Mouse (Mus musculus) cerebellum, adult 9-11 months (tissue): Measurements from ENCODE around the gene Iba57.
"Not testable (repeated sequence)": the region's sequence is repeated elsewhere in the genome, so short reads cannot be mapped to it uniquely, and the experiment has no call there.

Experiments
- DNase-seq: peaks from one replicate; pipeline ENCODE4 v3.0.0; 2022

Gene Iba57

DNA sequence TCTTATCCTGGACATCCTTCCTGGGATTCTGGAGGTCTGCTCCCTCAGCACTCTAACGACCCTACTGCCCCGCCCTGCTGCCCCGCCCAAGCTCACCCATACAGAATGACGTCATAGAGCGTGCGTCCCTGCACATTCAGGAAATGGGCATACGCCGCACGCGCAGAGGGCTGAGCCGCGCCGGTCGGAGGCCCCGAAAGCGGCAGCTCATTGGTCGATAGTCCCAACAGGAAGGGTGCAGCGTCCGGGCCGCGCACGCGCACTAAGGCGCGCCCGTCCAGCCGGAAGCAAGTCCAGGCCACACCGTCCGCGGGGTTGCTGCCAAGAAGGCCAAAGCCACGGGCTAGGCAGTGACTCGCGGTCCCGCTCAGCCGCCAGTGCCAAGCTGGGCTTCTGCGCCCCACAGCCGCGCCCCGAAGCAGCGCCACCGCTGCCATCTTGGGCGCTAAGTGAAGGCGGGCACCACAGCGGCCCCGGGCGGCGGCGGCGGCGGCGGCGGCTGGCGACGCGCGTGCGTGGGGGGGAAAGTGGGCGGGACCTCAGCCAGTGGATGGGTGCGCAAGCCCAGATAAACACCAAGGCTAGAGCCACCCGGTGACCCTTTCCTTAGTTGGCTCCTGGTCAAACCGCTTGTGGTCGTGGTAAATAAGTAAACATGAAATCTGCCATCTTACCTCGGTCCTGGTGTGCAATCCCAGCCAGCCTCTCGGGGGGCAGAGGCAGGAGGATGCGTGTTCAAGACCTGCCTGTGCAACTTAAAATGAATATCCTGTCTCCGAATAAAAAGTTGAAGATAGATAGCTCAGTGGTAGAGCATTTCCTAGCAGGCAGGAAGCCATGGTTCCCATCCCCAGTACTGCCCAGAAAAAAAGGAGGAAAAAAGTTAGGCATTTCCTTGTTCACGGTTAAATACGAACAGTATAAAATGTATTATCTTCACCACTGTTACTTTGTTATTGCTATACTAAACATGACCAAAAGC, at the start of gene Iba57:
Gene Iba57, minus strand, starts transcription at position 485 of the 982 bp plus-strand sequence.
- peak; percentile 100 for DNase-seq

- no peak for DNase-seq
These were observed 49.5 kb upstream of the Iba57 start for GRCm38 (mm10) chr11:59212892-59213494.

DNA sequence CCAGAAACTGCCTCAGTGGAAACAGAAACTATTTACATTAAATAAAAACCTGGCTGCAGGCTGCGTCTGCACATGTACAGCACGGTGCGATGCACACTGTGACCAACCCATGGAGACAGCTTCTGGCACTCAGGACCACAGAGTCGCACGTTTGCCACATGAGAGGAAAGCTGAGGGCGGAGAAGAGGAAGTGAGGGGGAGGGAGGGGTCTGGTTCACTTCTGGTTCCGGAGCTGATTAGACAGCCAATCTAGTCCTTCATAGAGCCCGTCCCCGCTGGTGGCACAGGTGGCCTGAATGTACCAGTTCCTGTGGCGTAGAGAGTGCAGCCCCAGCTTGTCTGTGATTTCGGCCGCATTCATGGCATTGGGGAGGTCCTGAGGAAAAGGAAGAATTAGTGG, 48.8 kb upstream of the Iba57 start:
- DNase-seq = not testable (repeated sequence)

GRCm38 (mm10) chr11:59211561-59211960, 48.0 kb upstream of the Iba57 start:
- not testable (repeated sequence) for DNase-seq

- DNase-seq = no peak
These were observed 46.5 kb upstream of the Iba57 start for GRCm38 (mm10) chr11:59210020-59210419.

- no peak for DNase-seq
These were observed 46.0 kb upstream of the Iba57 start for GRCm38 (mm10) chr11:59209580-59209979.

- DNase-seq = peak; percentile 78
These were observed 45.5 kb upstream of the Iba57 start for GRCm38 (mm10) chr11:59209003-59209441.

DNA sequence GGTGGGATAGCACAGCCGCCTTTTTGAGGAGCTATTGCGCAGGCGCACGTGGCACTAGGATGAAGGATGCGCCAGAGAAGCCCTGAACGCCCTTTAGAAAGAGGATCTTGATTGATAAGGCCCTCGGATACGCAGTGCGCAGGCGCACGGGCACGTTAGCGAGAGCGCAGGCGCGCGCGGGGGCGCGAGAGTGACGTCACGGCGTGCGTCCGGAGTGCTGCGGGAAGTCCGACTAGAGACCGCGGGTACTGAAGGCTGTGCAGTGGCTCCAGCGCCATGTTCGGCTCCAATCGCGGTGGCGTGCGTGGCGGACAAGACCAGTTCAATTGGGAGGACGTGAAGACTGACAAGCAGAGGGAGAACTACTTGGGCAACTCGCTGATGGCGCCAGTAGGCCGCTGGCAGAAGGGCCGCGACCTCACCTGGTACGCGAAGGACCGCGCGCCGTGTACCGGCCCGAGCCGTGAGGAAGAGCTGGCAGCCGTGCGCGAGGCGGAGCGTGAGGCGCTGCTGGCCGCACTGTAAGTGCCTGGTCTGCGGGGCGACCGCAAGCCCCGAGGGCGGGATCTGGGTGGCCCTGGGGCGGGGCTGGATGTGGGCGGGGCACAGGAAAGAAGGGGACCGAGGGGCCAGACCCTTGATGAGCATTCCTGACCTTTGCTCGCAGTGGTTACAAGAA, 44.8 kb upstream of the Iba57 start, which contains the start of gene 2310033P09Rik:
Gene 2310033P09Rik, plus strand, starts transcription at position 169 of the 679 bp plus-strand sequence.
- DNase-seq = peak; percentile 96

DNA sequence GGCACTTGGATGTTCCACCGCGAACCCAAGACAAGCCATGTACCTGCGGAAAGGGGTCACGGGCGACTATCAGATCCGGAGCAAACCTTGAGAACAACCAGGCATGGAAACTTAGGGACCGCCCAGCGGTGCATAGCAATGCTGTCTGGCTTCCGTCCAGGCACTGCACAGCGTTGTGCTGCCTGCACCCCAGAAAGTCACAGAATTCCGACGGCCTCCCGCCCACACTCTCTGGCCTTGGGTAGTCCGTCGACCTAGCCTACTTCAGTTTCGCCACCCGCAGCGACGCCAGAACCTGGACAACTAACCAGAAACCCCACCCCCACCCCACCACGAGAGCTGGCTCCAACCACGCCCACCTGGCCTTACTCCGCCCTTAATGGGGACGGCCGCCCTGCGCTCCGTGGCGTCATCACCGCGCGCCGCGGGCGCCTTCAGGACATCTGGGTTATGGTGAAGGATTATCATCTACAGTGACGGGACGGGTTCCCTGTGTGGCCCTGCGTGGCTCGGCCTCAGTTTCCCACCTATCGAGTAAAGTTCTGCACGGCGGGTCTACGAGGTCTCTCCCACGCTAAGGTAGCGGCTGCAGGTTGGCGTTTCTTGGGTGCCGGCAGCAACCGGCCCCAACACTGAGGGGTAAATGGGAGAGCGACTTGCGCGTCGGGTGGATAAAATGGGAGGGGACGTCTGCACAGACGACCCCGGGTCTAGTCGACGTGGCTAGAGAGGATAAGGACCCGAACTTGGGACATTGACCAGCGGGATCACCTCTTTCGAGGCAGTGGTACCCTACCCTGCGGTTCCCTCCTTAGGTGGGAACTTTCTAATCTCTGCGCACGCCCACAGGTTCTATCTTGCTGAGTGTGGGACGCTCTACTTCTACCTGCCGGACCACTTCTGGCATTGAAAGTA, 38.8 kb upstream of the Iba57 start, which contains the start of gene Mrpl55:
Gene Mrpl55, plus strand, starts transcription at position 406 of the 915 bp plus-strand sequence.
- DNase-seq = peak; percentile 91

DNA sequence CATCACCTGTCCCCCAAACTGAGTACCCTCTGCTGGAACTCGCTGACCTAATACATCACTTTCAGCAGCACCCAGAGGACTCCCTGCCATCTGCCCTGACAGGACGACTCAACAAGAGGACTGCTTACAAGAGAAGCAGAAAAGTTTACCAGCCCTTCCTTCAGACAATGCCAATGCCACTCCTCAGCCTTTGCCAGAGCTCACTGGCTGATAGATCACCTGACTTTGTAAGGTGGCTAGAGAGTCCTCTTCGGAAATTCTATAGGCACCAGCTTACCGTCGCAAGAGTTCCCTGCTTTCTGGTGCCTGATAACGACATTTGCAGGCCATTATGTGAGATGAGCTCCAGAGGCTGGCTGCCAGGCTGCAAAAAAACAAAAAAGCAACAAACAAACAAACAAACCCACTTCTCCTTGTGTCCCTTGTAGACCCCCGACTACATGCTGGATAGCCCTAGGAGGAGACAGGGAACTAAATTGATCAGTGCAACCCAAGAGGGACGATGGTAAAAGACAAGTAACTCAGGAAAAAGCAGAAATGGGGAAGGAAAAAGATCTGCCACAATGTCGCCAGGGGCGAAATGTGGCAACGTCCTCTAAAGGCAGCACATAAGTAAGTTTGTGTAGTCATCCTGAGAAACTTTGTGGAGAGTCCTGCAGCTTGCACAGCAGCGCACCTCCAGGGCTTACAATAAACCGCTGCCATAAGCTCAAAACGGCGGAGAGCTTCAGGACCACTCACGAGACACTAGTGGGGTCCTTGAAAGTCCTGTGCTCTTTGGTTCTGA, 37.9 kb upstream of the Iba57 start:
- DNase-seq = no peak

DNA sequence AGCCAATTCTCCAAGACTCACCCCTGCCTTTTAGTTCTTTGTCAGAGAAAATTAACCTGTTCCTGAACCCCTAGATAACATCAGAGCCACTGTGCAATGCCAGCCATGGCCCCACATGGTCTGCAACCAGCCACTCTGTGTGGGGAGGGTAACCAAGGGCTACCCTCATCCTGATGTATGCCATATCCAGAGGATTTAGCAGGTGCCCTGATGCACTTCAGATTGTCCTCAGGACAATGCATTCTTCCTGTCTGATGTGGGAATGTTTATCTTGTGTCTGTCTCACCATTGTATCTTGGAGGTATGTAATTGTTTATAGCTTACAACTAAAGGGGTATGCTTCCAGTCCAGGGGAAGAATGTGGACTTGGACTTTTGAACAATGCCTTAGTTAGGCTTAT, 32.7 kb upstream of the Iba57 start:
- no peak for DNase-seq

GRCm38 (mm10) chr11:59192059-59192386, 28.5 kb upstream of the Iba57 start, which contains the start of gene Guk1:
Gene Guk1 (minus strand): TSS chr11:59192212.
- DNase-seq = no peak

GRCm38 (mm10) chr11:59191231-59192058, 27.9 kb upstream of the Iba57 start:
- DNase-seq = peak; percentile 93

DNA sequence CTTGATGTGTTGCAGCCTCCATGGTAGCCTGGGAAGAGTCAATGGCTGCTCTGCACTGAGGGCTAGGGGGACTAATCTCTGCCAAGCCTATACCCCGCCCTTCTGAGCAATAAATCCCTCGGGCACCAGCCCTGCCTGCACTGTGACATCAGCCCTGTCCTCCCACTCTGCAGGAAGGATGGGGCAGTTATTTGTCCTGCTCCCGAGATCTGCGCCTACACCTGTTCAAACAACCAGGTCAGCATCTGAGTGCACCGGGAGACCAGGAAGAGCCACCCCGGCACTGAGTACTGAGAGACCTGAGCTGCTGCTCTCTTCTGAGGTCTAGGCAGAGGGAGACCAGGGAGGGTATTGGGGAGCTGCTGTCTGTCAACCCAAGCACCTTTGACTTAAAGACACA, 24.2 kb upstream of the Iba57 start:
- DNase-seq = no peak

GRCm38 (mm10) chr11:59185490-59185889, 22.0 kb upstream of the Iba57 start:
- no peak for DNase-seq

GRCm38 (mm10) chr11:59183821-59184220, 20.3 kb upstream of the Iba57 start:
- DNase-seq = no peak

DNA sequence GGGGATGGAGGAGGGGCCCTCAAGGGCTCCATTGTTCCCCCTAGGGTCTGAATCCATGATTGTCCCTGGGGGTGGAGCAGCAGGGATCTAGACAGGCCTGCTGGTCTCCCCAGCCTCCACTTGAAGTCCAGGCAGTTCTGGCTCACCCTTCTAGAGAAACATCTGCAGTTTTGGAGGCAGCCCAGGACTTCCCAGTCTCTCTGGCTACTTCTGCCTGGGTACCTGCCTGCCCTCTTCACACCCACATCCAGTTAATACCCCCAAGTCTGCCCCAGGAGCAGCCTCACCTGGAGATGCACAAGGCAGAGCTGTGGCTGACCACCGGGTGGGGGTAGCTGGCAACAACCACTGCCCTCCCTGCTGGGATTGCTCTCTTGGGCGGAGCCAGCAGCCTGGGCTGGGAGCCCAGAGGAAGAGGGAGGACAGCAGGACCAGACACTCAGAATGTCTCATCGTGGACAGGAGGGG, 19.4 kb upstream of the Iba57 start, which contains the start of gene Gjc2:
Gene Gjc2, minus strand, starts transcription at position 350 of the 468 bp plus-strand sequence.
- no peak for DNase-seq

DNA sequence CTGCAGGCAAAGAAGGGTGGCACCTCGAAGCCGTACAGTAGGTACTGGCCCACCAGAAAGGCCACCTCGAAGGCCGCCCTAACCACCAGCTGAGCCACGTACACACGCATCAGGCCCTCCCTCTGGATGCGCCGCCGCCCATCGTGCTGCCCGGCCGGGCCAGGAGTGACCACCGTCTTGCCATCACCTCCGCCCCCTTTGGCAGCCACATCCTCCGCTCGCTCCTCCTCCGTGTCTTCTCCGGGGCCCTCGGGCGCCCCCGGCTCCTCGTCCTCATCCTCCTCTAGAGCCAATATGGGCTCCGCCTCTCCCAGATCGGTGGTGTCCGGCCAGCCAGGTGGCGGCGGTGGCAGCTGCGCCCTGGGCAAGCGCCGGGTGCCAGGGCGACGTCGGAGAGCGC, 13.4 kb upstream of the Iba57 start:
- no peak for DNase-seq

DNA sequence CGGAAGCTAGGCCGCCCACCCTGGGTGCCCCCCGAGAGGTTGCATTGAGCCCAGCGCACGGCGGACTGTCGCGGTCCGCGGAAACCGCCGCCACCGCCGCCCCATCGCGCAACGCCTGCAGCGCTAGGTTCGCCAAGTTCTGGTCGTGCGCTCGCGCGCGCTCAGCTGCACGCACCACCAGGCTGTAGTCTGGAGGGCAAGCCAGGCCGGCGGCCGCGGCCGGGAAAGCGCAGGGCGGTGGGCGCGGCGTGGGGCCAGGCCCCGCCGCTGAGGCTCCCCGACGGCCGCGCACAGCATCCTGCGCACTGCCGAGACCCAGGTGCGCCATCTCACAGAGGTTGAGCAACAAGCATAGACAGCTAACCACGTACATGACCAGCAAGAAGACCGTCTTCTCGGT, 12.9 kb upstream of the Iba57 start:
- DNase-seq = no peak

DNA sequence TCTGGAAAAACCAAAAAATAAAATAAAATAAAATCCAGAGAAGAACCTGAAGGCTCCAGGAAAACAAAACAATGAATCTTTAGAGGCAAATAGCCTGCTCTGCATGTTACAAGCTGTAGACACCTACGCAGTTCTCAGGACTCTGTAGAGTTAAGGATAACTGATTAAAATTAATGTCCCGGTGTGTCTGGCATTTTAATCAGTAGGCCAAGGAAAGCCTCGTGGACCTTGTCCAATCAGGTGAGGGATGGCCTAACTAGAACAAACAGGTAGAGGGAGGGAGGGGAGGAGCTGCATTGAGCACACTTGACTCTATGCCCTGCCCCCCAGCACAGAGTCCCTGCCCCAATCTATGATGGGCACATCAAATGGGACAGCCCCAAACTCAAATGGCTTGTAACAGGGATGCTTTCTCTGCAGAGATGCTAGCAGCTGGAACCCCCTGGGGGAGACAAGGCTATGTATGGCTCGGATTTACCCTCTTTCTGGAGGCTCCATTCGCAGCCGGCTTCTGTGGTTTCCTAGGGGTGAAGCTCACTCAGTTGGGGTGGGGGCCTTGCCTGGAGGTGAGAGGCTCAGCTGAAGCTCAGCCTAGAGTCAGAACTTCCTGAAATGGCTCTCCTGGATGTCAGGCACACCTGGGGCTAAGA, 10.8 kb upstream of the Iba57 start:
- DNase-seq = no peak
